Mouse (Mus musculus) limb, embryonic 10.5 days (tissue): ENCODE measurements around the gene Clmp. TPM values are rescaled to one million over a fixed set of nuclear protein-coding genes. Genes with fewer than 3 reads are reported as not detected.
"Not testable (repeated sequence)": the region's sequence is repeated elsewhere in the genome, so short reads cannot be mapped to it uniquely, and the experiment has no call there.

Experiments used
- DNase-seq: peaks from one replicate; pipeline ENCODE4 v3.0.0-alpha.2; 2017; ENCODE audit warnings: low spot score
- H3K27ac ChIP-seq: fragments of 300-500 bp; sonication (generic); 2 replicates; pipeline ENCODE4 v1.5.1; 2016; ENCODE audit warnings: mild to moderate bottlenecking
- H3K27me3 ChIP-seq: fragments of 300-500 bp; sonication (generic); 2 replicates; pipeline ENCODE4 v1.6.1; 2016; ENCODE audit warnings: low read depth, mild to moderate bottlenecking; ENCODE audit not compliant: poor library complexity, severe bottlenecking
- H3K36me3 ChIP-seq: fragments of 300-500 bp; sonication (generic); 2 replicates; pipeline ENCODE4 v1.6.1; 2016; ENCODE audit warnings: mild to moderate bottlenecking, moderate library complexity
- H3K4me1 ChIP-seq: fragments of 300-500 bp; sonication (generic); 2 replicates; pipeline ENCODE4 v1.6.1; 2016
- H3K4me3 ChIP-seq: fragments of 300-500 bp; sonication (generic); 2 replicates; pipeline ENCODE4 v1.5.1; 2016; ENCODE audit warnings: mild to moderate bottlenecking, moderate library complexity
- H3K9me3 ChIP-seq: fragments of 300-500 bp; sonication (generic); replicated peaks from 2 replicates; pipeline ENCODE4 v1.6.1; 2016; ENCODE audit warnings: mild to moderate bottlenecking
- WGBS: fragments of 180-500 bp; shearing (Covaris S2); methylation state at CpG from one replicate; pipeline ENCODE4 v1.1.7; 2016; 5-methylcytosine and 5-hydroxymethylcytosine counted together
- polyA plus RNA-seq: library from polyadenylated mRNA; unstranded; fragments of >200 nt; fragmentation: Nextera tagmentation; extraction: Ambion mirVana; gene quantifications from 2 replicates; pipeline ENCODE4 v1.2.1, GENCODE M21; 2016

Gene Clmp
- polyA plus RNA-seq, 1 experiment from 2014 or later = 53.5 TPM

DNA sequence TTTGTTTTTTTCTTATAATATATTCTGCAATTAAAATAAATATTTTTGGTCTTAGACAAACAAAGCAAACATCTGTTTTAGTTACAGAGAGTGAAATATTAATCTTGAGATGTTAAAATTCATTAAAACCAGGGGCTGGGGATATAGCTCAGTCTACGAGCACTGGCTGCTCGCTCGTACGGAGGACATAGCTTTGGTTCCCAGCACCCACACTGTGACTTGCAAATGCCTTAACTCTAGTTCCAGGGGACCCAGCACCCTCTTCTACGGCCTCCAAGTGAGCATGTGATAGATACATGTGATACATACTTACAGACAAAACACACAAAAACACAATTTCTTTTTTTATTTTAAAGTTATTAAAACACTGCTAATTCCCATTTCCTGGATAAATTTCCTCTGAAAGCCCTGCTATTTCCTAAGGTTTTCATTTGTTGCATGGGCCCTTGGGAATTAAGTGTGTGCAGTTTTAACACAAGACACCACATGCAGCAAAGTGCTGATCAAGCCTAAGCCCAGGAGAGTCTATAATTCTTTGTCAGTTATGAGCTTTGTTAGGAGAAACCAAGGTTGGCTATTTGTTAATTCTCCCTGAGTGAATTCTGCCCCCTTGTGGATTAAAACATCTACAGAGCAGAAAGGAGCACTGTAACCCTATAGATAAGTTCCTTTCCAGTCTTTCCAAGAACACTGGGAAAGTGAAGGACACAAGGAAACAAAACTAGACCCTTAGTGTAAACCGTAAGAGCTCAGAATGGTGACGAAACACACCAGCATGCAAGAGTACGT, 64.3 kb downstream of the Clmp start:
- no peak for DNase-seq
- Histone ChIP-seq H3K4me1 (peaks cover 8% of the 10 kb centered on the region; the same call in 1 of the 2 replicates), H3K4me3 (no peak overlapping the region), H3K27ac (peak overlapping the region; percentile 46; the same call in 1 of the 2 replicates), H3K9me3 (no peaks in the 10 kb centered on the region), H3K36me3 (peaks cover 24% of the 10 kb centered on the region), H3K27me3 (no peaks in the 10 kb centered on the region)
- WGBS = 83% methylated on average over 8 of the region's 8 CpGs

- no peak for DNase-seq
- Histone ChIP-seq H3K4me3 (no peak overlapping the region), H3K36me3 (peaks cover 15% of the 10 kb centered on the region), H3K27me3 (no peaks in the 10 kb centered on the region), H3K9me3 (no peaks in the 10 kb centered on the region), H3K4me1 (peaks cover 15% of the 10 kb centered on the region), H3K27ac (no peak overlapping the region)
- WGBS = 74% methylated on average over 3 of the region's 3 CpGs
These were observed 66.0 kb downstream of the Clmp start for GRCm38 (mm10) chr9:40751749-40752148.

DNA sequence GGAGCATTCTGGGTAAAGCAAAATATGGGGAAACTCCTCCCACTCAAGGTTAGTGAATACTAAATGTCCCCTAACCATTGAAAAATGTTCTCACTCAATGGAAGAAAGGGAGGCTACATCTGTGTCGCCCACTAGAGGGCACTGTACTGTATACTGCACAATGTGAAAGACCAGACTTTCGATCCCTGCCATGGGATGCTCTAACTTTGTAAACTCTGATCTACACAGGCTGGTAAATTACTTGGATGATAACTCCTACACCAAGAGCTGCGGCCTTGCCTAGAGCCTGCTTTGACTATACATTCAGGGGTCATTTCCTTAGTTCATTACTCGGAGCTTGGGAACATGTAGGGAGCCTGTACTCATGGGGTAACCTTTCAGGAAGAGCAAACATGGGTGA, 70.6 kb downstream of the Clmp start:
- WGBS = 22% methylated on average over 4 of the region's 4 CpGs
- peaks cover 10% of the 10 kb centered on the region for H3K36me3 ChIP-seq
- no peaks in the 10 kb centered on the region for H3K9me3 ChIP-seq
- H3K4me3 ChIP-seq = no peak overlapping the region
- peaks cover 24% of the 10 kb centered on the region for H3K4me1 ChIP-seq
- peak; percentile 72 for DNase-seq
- peak overlapping the region; percentile 76 for H3K27ac ChIP-seq
- H3K27me3 ChIP-seq = no peaks in the 10 kb centered on the region

DNA sequence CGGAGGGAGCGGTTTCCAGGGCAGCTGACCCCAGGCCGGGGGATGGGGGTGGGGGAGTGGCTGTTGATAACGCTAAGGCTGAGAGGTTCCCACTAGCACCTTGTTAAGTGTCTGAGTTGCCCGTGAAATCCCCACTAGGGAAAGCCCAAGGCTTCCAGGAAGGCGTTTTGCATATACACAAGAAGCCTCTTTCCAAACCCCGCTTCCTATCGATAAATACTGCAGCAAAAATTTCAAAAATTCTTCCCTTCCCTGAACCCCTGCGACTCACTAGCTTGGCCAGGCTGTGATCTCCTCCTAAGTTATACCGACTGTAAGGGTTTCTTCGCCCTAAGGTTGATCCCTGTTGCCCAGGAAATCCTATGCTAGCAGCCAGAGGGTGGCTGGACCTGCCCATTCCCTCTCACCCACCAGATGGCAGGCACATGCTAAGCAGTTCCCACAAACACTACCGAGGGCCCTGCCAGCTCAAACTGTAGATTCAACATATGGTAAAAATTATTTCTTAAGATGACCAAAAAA, 71.4 kb downstream of the Clmp start:
- WGBS = 17% methylated on average over 12 of the region's 12 CpGs
- H3K27me3 ChIP-seq = no peaks in the 10 kb centered on the region
- H3K4me3 ChIP-seq = peak overlapping the region; percentile 43
- peak; percentile 82 for DNase-seq
- H3K36me3 ChIP-seq = peaks cover 17% of the 10 kb centered on the region
- peak overlapping the region; percentile 76 for H3K27ac ChIP-seq
- peaks cover 20% of the 10 kb centered on the region for H3K4me1 ChIP-seq
- H3K9me3 ChIP-seq = no peaks in the 10 kb centered on the region

- peak overlapping the region; percentile 43 for H3K4me3 ChIP-seq
- H3K9me3 ChIP-seq = no peaks in the 10 kb centered on the region
- peaks cover 22% of the 10 kb centered on the region for H3K36me3 ChIP-seq
- peaks cover 20% of the 10 kb centered on the region for H3K4me1 ChIP-seq
- peak overlapping the region; percentile 76 for H3K27ac ChIP-seq
- DNase-seq = peak; percentile 71
- WGBS = 15% methylated on average over 22 of the region's 22 CpGs
- H3K27me3 ChIP-seq = no peaks in the 10 kb centered on the region
These were observed 72.0 kb downstream of the Clmp start for GRCm38 (mm10) chr9:40757685-40758270.

DNA sequence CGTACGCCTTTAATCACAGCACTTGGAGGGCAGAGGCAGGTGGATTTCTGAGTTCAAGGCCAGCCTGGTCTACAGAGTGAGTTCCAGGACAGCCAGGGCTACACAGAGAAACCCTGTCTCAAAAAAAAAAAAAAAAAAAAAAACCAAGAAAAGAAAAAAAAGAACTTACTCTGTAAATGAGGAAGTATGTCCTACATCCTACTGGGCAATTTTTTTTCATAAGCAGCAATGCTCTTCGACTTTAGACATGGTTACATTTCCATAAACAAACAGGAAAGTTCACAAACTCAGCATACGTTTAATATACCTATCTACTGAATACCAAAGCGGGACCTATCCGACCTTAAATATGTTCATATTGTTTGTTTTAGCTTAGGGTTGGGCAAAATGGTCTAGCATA, 76.6 kb downstream of the Clmp start:
- Histone ChIP-seq H3K27ac (no peak overlapping the region), H3K4me3 (no peak overlapping the region), H3K36me3 (peaks cover 65% of the 10 kb centered on the region), H3K4me1 (peaks cover 8% of the 10 kb centered on the region), H3K27me3 (no peaks in the 10 kb centered on the region), H3K9me3 (no peaks in the 10 kb centered on the region)
- WGBS = 93% methylated on average over 6 of the region's 6 CpGs
- no peak for DNase-seq

GRCm38 (mm10) chr9:40764887-40765580, 79.3 kb downstream of the Clmp start:
- 92% methylated on average over 8 of the region's 9 CpGs for WGBS
- no peak overlapping the region for H3K4me3 ChIP-seq
- DNase-seq = no peak
- no peaks in the 10 kb centered on the region for H3K9me3 ChIP-seq
- peaks cover 76% of the 10 kb centered on the region for H3K36me3 ChIP-seq
- no peak overlapping the region for H3K27ac ChIP-seq
- peaks cover 5% of the 10 kb centered on the region; the same call in 1 of the 2 replicates for H3K4me1 ChIP-seq
- no peaks in the 10 kb centered on the region for H3K27me3 ChIP-seq

DNA sequence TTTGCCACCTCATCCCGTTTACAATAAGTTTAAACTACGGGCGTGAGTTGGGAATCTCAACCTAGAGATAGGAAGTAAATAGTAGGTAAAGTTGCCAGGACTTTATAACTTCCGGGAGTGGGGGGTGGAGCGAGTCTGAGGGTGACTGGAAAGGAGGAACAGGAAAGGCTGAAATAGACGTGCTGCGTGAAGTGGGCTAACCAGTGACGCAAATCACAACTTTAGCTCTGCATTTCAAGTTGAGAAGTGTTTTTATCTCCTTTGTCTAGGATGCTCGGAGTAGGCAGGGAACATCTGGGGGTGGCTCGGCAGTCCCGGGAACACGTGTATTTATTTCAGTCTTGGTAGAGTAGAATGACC, 79.8 kb downstream of the Clmp start:
- 80% methylated on average over 12 of the region's 12 CpGs for WGBS
- H3K4me1 ChIP-seq = peaks cover 5% of the 10 kb centered on the region
- no peaks in the 10 kb centered on the region for H3K9me3 ChIP-seq
- H3K27me3 ChIP-seq = no peaks in the 10 kb centered on the region
- no peak overlapping the region for H3K27ac ChIP-seq
- H3K36me3 ChIP-seq = peaks cover 77% of the 10 kb centered on the region
- DNase-seq = no peak
- no peak overlapping the region for H3K4me3 ChIP-seq

- Histone ChIP-seq H3K9me3 (no peaks in the 10 kb centered on the region), H3K27me3 (no peaks in the 10 kb centered on the region), H3K36me3 (peaks cover 77% of the 10 kb centered on the region), H3K4me1 (peaks cover 5% of the 10 kb centered on the region), H3K4me3 (no peak overlapping the region), H3K27ac (no peak overlapping the region)
- DNase-seq = no peak
- WGBS = 75% methylated on average over 7 of the region's 7 CpGs
These were observed 80.4 kb downstream of the Clmp start for GRCm38 (mm10) chr9:40766058-40766605.

DNA sequence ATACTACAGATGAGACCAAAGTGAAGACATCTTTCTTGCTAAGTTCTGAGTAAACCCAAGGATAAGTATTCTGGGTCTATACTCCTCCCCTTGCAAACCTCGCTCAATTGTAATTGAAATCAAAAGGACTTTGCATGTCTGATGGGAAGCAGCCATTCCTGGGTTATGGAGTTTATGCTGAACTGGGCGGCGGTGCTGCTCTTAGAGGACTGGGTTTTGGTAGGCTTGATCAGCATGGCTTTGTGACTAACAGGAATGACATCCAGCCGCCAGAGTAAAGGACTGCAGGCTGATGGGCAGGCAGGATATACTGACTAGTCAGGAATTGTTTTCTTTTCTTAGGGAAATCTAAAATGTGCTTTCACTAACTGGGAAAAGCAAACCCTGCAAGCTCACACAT, 82.2 kb downstream of the Clmp start:
- DNase-seq = no peak
- 88% methylated on average over 4 of the region's 4 CpGs for WGBS
- Histone ChIP-seq H3K27me3 (no peaks in the 10 kb centered on the region), H3K4me1 (peaks cover 5% of the 10 kb centered on the region), H3K9me3 (no peaks in the 10 kb centered on the region), H3K36me3 (peaks cover 77% of the 10 kb centered on the region), H3K4me3 (no peak overlapping the region), H3K27ac (no peak overlapping the region)

- WGBS = 82% methylated on average over 13 of the region's 13 CpGs
- H3K27me3 ChIP-seq = no peaks in the 10 kb centered on the region
- H3K9me3 ChIP-seq = no peaks in the 10 kb centered on the region
- H3K4me1 ChIP-seq = peaks cover 7% of the 10 kb centered on the region
- no peak overlapping the region for H3K4me3 ChIP-seq
- peaks cover 77% of the 10 kb centered on the region for H3K36me3 ChIP-seq
- H3K27ac ChIP-seq = no peak overlapping the region
- DNase-seq = no peak
These were observed 86.5 kb downstream of the Clmp start for GRCm38 (mm10) chr9:40772246-40772645.

GRCm38 (mm10) chr9:40773142-40773541, 87.4 kb downstream of the Clmp start:
- not testable (repeated sequence) for H3K9me3 ChIP-seq, H3K27me3 ChIP-seq, DNase-seq, H3K4me3 ChIP-seq, H3K4me1 ChIP-seq, H3K27ac ChIP-seq
- 84% methylated on average over 6 of the region's 6 CpGs for WGBS
- H3K36me3 ChIP-seq = peaks cover 74% of the 10 kb centered on the region

DNA sequence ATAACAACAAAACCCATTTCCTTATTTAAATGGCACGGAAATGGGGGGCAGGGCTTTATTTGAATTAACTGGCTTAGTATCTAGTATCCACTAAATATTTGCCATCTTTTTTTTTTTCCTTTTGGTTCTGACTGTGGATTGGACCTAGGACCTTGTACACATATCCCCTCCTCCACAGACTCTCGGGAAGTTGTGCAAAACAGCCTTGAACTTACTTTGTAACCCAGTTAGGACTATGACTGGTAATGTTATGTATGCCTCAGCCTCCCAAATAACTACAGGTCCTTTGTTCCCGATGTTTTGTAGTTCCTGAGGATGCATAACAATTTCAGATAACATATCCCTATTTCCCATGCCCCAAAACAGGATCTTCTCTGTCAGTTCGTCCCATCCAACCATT, 88.1 kb downstream of the Clmp start:
- WGBS = 92% methylated on average over 4 of the region's 4 CpGs

More for the DNA sequence above, 88.1 kb downstream of the Clmp start:
- H3K9me3 ChIP-seq = no peaks in the 10 kb centered on the region
- no peak for DNase-seq
- no peak overlapping the region for H3K27ac ChIP-seq
- H3K4me1 ChIP-seq = peaks cover 5% of the 10 kb centered on the region
- peaks cover 81% of the 10 kb centered on the region for H3K36me3 ChIP-seq
- H3K27me3 ChIP-seq = no peaks in the 10 kb centered on the region
- no peak overlapping the region for H3K4me3 ChIP-seq
